Mouse (Mus musculus): Measurements from ENCODE around the gene Trpm3. TPM values are rescaled to one million over a fixed set of nuclear protein-coding genes. Genes with fewer than 3 reads are reported as not detected.

Trpm3 gene
- total RNA-seq, 2 experiments from 2014 or later, result 0.07 TPM; not detected in 1

GRCm38 (mm10) chr19:22303952-22304655 lies 165.3 kb downstream of the Trpm3 start:
- peak; percentile 80 for ATAC-seq (replicated peaks; ENCODE audit: poor library complexity)

GRCm38 (mm10) chr19:22308081-22308480 lies 169.2 kb downstream of the Trpm3 start:
- peak; percentile 54; the same call in 1 of the 2 replicates for ATAC-seq (replicated peaks; ENCODE audit: poor library complexity)

DNA sequence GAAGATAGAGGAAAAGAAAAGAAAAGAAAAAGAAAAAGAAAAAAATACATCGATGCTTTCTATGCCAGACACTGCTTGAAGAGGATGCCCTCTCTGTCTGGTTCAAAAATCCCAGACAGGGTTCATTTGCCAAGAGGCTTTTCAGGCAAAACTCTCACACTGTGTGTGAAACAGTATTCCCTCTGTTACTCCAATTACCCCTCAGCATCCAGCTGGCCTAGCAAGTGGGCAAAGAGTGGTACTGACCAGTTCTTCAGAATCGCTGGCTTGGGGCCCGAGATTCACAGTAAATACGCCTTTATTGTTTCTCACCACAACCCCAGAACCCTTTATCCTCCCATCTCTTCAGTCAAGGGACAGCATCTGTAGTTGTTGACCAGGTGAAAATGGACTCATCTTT lies 178.5 kb downstream of the Trpm3 start:
- no peak for ATAC-seq (replicated peaks; ENCODE audit: poor library complexity)

- ATAC-seq (replicated peaks; ENCODE audit: poor library complexity), result no peak
Observed at GRCm38 (mm10) chr19:22326813-22327212, 188.0 kb downstream of the Trpm3 start.

- no peak for ATAC-seq (replicated peaks; ENCODE audit: poor library complexity)
Observed at GRCm38 (mm10) chr19:22327226-22327625, 188.4 kb downstream of the Trpm3 start.

DNA sequence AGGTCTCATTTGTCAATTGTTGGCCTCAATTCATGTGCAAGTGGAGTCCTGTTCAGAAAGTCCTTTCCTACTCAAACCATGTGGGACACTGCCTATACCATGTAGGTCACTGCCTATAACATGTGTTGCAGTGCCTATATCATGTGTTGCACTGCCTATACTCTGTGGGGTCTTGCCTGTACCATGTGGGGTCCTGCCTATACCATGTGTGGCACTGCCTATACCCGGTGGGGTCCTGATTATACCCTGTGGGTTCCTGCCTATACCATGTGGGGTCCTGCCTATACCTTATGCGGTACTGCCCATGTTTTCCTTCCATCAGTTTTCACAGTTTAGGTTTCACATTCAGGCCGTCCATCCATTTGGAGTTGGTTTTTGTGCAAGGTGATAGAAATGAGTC lies 197.4 kb downstream of the Trpm3 start:
- ATAC-seq (replicated peaks; ENCODE audit: poor library complexity), result no peak

- peak; percentile 79 for ATAC-seq (replicated peaks; ENCODE audit: poor library complexity)
Observed at GRCm38 (mm10) chr19:22337468-22337867, 198.6 kb downstream of the Trpm3 start.

GRCm38 (mm10) chr19:22338927-22339326 lies 200.1 kb downstream of the Trpm3 start:
- no peak for ATAC-seq (replicated peaks; ENCODE audit: poor library complexity)

DNA sequence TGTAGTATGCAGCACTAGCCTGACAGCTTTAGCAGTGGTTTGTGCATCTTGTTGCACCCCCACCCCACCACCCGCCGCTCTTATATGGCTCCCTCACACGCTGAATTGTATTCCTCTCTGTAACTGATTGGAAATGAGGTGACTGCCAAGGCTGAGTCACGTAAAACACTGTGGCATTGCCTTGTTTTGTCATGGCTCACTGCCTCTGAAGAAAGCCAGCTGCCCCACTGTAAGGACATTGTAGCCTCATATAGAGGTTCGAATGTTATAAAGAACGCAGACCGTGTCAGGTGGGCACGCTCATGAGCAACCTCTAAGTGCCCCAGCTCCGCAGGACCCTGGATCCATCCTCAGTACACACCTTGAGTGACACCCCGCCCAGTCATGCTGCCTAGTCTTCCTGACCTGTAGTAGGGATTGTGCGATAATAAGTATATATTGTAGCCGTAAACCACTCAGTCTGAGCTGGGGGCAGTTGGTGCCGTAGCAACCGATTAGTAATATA lies 215.2 kb downstream of the Trpm3 start:
- no peak for ATAC-seq (replicated peaks; ENCODE audit: poor library complexity)

DNA sequence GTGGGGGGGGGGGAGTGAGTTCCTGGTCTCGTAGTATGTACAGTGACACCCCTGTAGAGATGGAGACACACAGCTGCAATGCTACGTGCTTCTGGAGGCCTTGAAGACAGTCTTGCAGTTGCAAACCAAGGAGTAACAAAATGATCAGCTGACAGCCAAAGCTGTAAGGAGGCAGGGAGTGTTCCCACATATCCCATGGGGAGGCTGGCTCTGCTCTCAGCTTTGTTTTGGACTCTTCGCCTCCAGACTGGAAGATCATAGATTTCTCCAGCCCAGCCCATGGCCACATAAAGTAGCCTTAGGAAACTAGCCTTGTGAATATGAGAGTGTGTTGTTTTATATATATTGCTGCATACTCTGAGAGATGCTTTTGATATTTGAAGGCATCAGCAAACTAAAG lies 248.0 kb downstream of the Trpm3 start:
- no peak for ATAC-seq (replicated peaks; ENCODE audit: poor library complexity)

DNA sequence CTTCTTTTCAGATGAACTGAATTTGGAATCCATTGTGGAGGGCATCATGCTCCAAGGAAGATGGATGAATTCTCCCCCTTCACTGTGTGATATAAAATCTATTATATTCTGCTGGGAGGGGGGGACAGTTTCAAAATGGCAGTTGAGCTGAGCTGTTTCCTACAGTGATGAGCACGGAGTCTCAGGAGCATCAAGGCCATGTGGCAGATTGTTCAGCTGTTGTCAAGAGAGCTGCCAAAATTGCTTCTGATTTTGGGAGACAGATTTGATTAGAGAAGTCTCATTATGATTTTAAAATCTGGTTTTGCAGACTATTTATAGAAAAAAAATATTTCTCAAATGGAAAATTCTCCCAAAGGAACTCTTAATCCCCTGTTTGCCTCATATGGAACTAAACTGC lies 255.9 kb downstream of the Trpm3 start:
- ATAC-seq (replicated peaks; ENCODE audit: poor library complexity), result no peak

DNA sequence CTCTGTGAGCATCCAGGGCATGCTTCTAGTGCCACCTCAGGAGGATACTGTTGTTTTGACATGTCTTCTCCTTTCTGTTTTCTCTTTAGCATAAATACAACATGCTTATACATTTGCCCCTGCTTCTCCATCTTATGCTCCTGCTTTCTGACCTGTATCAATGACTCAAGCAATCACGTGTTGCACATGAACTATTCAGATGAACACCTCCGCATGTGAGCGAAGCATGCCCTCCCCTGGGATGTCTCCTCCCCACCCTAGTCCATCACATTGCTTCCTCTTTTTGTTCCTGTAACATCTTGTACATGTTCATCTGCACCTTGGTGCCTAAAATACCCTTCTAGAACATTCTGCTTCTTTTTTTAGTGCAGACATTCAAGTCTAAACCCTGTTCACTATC lies 265.2 kb downstream of the Trpm3 start:
- no peak for ATAC-seq (replicated peaks; ENCODE audit: poor library complexity)

DNA sequence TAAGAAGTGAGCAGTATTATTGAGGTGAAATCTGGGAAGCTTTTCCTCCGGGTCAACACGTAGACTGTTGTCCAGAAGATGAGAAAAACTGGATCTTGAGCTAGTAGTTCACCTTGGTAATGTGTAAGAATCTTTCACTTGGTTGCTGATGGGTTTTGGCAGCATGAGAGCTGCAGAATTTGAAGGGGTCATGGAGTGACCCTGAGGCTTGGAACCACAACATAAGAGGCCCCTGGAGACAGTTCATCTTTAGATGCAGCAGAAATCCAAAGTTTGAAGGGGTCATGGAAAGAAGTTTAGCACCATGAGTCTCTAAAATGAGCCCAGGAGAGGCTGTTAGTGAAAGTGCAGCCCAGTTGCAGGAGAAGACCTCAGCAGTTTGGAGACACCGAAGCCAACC lies 279.4 kb downstream of the Trpm3 start:
- no peak for ATAC-seq (replicated peaks; ENCODE audit: poor library complexity)

- no peak for ATAC-seq (replicated peaks; ENCODE audit: poor library complexity)
Observed at GRCm38 (mm10) chr19:22437207-22437606, 298.4 kb downstream of the Trpm3 start.

GRCm38 (mm10) chr19:22447418-22448339 lies 308.8 kb downstream of the Trpm3 start:
- ATAC-seq (replicated peaks; ENCODE audit: poor library complexity), result no peak

DNA sequence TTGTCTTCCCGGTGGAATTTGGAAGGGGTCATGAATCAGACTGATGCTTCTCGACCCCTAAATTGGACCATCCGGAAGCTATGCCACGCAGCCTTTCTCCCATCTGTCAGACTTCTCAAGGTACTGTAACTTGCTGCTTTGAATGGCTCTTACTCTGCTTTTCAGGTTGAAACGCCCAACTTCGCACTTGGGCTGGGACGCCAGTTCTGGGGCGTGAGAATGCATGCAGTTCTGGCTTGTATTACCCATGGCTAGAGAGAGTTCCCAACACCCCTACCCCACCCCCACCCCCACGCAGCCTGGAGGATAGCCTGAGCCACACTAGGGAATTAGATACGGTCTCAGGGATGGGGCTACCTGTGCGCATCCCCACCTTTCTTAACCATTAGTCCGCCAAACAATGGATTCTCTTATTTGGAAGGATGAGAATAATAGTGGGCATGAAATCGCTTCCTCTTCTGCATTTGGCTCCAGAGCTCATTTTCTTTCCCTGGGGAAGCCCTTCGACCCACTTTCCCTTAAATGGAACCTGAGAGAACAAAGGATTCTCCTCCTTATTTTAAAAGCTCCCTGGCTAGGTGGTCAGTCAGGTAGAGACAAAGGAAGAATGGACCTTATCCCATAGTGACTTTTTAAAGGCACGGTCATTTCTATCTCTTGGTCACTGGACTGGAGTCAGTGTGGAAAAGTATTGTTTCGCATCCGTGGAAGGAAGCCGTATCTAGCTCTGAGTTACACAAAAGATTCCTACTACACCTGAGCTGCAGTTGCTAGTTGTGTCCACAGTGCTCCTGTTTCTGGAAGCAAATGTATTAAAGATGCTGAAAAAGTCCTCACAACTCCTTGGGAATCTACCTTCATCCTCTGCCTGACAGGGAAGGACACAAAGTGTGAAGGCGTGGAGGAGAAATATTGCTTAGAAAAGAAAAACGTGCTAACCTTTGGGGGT lies 309.8 kb downstream of the Trpm3 start:
- no peak for ATAC-seq (replicated peaks; ENCODE audit: poor library complexity)

DNA sequence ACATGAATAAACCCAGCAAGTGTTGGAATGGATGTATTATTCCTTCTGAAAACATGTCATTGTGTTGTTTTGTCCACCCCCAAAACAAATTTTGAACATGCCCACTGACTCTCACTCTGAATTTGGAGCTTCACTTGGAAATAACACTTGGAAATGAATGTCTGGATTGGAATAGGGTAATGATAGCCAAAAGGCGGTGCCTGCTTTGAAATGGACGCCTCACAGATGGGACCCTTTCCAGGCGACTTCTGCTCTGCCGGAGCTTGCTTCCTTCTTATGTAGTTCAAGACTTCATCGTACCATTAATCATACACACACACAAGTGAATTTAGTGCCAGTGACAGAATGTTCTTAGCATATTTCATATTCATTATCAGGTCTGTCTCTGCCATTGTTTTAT lies 312.4 kb downstream of the Trpm3 start:
- ATAC-seq (replicated peaks; ENCODE audit: poor library complexity), result no peak

GRCm38 (mm10) chr19:22456935-22457334 lies 318.1 kb downstream of the Trpm3 start:
- no peak for ATAC-seq (replicated peaks; ENCODE audit: poor library complexity)

- ATAC-seq (replicated peaks; ENCODE audit: poor library complexity), result no peak
Observed at GRCm38 (mm10) chr19:22462043-22462442, 323.2 kb downstream of the Trpm3 start.

GRCm38 (mm10) chr19:22463506-22463905 lies 324.7 kb downstream of the Trpm3 start:
- no peak for ATAC-seq (replicated peaks; ENCODE audit: poor library complexity)

DNA sequence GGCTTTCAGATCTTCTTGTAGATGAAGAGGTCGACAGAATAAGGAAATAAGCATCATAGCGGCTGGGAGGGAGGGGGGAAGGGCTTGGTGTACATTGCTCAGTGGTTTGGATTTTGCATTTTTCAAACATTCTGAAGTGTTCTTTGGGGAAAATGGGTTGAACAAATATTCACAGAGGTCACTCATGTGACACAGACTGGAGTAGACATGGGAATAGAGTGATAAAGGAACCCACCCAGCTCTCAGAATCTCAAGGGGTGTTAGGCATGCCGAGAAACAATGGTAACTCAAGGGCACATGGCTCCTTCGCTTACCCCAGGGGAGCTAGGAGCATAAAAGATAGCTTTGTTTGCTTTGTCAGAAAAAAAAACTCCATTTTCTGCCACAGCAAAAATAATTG lies 330.8 kb downstream of the Trpm3 start:
- no peak for ATAC-seq (replicated peaks; ENCODE audit: poor library complexity)
